Mouse (Mus musculus) stomach, embryonic 16.5 days (tissue): ENCODE results near the gene Kif5c. TPM values are rescaled to one million over a fixed set of nuclear protein-coding genes. Genes with fewer than 3 reads are reported as not detected.

Experiments used
- ATAC-seq: fragments of 200-750 bp; cut with Nextera tagmentation; 2 replicates; pipeline ENCODE4 v1.8.0; 2017; ENCODE audit warnings: moderate number of reproducible peaks, moderate TSS enrichment; ENCODE audit not compliant: insufficient read depth, low FRiP score
- H3K27ac ChIP-seq: fragments of 300-500 bp; sonication (generic); 2 replicates; pipeline ENCODE4 v1.5.1; 2014; ENCODE audit warnings: low read length
- H3K27me3 ChIP-seq: fragments of 300-500 bp; sonication (generic); 2 replicates; pipeline ENCODE4 v1.6.1; 2014; ENCODE audit warnings: low read length, control low read depth, mixed read lengths; ENCODE audit not compliant: control insufficient read depth, insufficient read depth
- H3K36me3 ChIP-seq: fragments of 300-500 bp; sonication (generic); 2 replicates; pipeline ENCODE4 v1.6.1; 2014; ENCODE audit warnings: low read length; ENCODE audit not compliant: control insufficient read depth, insufficient read depth
- H3K4me1 ChIP-seq: fragments of 300-500 bp; sonication (generic); 2 replicates; pipeline ENCODE4 v1.6.1; 2014; ENCODE audit warnings: low read length, control low read depth, mixed read lengths; ENCODE audit not compliant: control insufficient read depth, insufficient read depth
- H3K4me2 ChIP-seq: fragments of 300-500 bp; sonication (generic); 2 replicates; pipeline ENCODE4 v1.6.1; 2014; ENCODE audit warnings: low read depth, low read length, mixed read lengths
- H3K4me3 ChIP-seq: fragments of 300-500 bp; sonication (generic); replicated peaks from 2 replicates; pipeline ENCODE4 v1.5.1; 2014; ENCODE audit warnings: mild to moderate bottlenecking, low read length
- H3K9ac ChIP-seq: fragments of 300-500 bp; sonication (generic); 2 replicates; pipeline ENCODE4 v1.6.1; 2014; ENCODE audit warnings: low read length
- H3K9me3 ChIP-seq: fragments of 300-500 bp; sonication (generic); replicated peaks from 2 replicates; pipeline ENCODE4 v1.6.1; 2016; ENCODE audit warnings: low read length, control low read depth; ENCODE audit not compliant: control insufficient read depth
- WGBS: fragments of 180-500 bp; shearing (Covaris S2); extraction: QIAGEN DNeasy Blood & Tissue Kit; methylation state at CpG from one replicate; pipeline ENCODE4 v1.1.7; 2014; 5-methylcytosine and 5-hydroxymethylcytosine counted together
- polyA plus RNA-seq: library from polyadenylated mRNA; unstranded; fragments of >200 nt; fragmentation: Nextera tagmentation; extraction: Ambion mirVana; gene quantifications from 2 replicates; pipeline ENCODE4 v1.2.1, GENCODE M21; 2015

Gene Kif5c
- polyA plus RNA-seq, 1 experiment from 2014 or later, result 5.9 TPM

DNA sequence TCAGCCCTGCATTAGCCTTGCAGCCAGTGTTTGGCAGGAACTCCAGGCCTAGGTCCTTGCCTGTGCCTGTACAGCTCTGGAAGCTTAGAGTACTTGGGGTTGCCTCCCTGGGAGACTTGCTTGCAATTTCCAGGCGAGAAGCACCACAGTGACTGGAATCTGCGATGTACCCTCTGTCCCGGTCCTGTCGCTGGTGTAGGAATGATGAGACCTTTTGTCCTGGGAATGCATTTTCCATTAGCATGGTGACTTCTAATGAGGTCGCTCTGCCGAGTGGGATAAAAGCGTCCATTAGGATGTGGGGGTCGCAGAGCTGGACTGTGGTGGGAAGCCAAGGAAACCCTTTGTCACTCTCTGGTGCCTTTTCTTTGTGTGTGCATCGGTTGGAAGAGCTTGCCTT lies 14.1 kb downstream of the Kif5c start:
- no peak overlapping the region for H3K9ac ChIP-seq
- H3K9me3 ChIP-seq, result no peaks in the 10 kb centered on the region
- WGBS, result 56% methylated on average over 9 of the region's 9 CpGs
- no peak overlapping the region for H3K27ac ChIP-seq
- no peaks in the 10 kb centered on the region for H3K36me3 ChIP-seq
- no peak overlapping the region for H3K4me3 ChIP-seq
- no peak for ATAC-seq
- H3K4me1 ChIP-seq, result no peaks in the 10 kb centered on the region
- no peaks in the 10 kb centered on the region for H3K27me3 ChIP-seq
- H3K4me2 ChIP-seq, result no peak overlapping the region

GRCm38 (mm10) chr2:49642761-49643160 lies 23.7 kb downstream of the Kif5c start:
- no peaks in the 10 kb centered on the region for H3K9me3 ChIP-seq
- H3K4me2 ChIP-seq, result no peak overlapping the region
- no peaks in the 10 kb centered on the region for H3K36me3 ChIP-seq
- no peaks in the 10 kb centered on the region for H3K27me3 ChIP-seq
- H3K4me3 ChIP-seq, result no peak overlapping the region
- whole genome bisulfite sequencing, result 82% methylated on average over 3 of the region's 3 CpGs
- no peaks in the 10 kb centered on the region for H3K4me1 ChIP-seq
- H3K27ac ChIP-seq, result no peak overlapping the region
- ATAC-seq, result no peak
- H3K9ac ChIP-seq, result no peak overlapping the region

- no peaks in the 10 kb centered on the region for H3K36me3 ChIP-seq
- H3K4me1 ChIP-seq, result no peaks in the 10 kb centered on the region
- H3K4me3 ChIP-seq, result no peak overlapping the region
- no peaks in the 10 kb centered on the region for H3K9me3 ChIP-seq
- H3K4me2 ChIP-seq, result no peak overlapping the region
- ATAC-seq, result no peak
- WGBS, result 81% methylated on average over 8 of the region's 8 CpGs
- H3K27me3 ChIP-seq, result no peaks in the 10 kb centered on the region
- H3K27ac ChIP-seq, result no peak overlapping the region
- H3K9ac ChIP-seq, result no peak overlapping the region
Observed at GRCm38 (mm10) chr2:49643756-49644155, 24.7 kb downstream of the Kif5c start.

DNA sequence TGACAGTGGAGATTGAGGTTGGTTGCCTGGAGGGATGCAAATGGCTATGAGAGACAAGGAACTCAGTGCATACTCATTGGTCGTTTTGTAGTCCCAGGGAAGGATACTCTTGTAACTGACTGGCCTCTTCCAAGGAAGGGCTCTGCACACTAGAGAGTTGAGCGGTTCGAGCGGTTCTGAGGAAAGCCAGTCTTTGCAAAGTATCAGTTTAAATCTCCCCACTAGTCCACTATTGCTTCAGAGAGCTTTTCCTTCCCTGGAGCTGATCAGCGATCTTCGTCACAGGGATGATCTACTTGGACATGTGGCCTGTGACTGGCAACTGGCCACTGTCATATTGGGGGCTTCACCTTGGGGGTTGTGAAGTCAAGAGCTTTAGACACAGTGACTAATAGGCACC lies 28.5 kb downstream of the Kif5c start:
- Histone ChIP-seq H3K9me3 (no peaks in the 10 kb centered on the region), H3K4me1 (no peaks in the 10 kb centered on the region), H3K4me3 (no peak overlapping the region), H3K36me3 (no peaks in the 10 kb centered on the region), H3K27me3 (no peaks in the 10 kb centered on the region), H3K27ac (no peak overlapping the region), H3K4me2 (no peak overlapping the region), H3K9ac (no peak overlapping the region)
- no peak for ATAC-seq
- 87% methylated on average over 6 of the region's 6 CpGs for whole genome bisulfite sequencing

- no peak for ATAC-seq
- 34% methylated on average over 9 of the region's 9 CpGs for WGBS
- Histone ChIP-seq H3K4me2 (no peak overlapping the region), H3K4me1 (no peaks in the 10 kb centered on the region), H3K36me3 (no peaks in the 10 kb centered on the region), H3K27ac (no peak overlapping the region), H3K9ac (no peak overlapping the region), H3K9me3 (no peaks in the 10 kb centered on the region), H3K27me3 (no peaks in the 10 kb centered on the region), H3K4me3 (no peak overlapping the region)
Observed at GRCm38 (mm10) chr2:49648344-49648743, 29.2 kb downstream of the Kif5c start.

DNA sequence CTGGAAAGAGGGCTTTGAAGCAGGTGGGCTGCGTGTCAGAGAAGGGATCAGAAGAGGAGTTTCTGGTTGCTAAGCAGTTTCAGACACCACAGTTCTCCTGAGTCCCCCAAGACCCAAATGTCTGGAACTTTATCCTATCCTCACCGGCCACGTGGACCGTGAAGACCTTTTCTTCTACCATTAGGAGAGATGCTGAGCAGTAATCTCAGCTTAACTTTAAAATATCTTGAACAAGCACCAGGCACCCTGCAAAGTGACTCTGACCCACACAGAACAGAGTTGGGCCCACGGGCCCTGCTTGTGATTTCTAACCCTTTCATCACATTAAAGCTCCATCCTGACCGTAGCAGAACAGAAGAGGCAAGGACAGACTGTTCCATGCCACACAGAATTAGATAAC lies 29.7 kb downstream of the Kif5c start:
- 83% methylated on average over 6 of the region's 6 CpGs for WGBS
- no peak overlapping the region for H3K27ac ChIP-seq
- H3K27me3 ChIP-seq, result no peaks in the 10 kb centered on the region
- no peak for ATAC-seq
- no peaks in the 10 kb centered on the region for H3K36me3 ChIP-seq
- no peak overlapping the region for H3K4me2 ChIP-seq
- no peaks in the 10 kb centered on the region for H3K9me3 ChIP-seq
- no peaks in the 10 kb centered on the region for H3K4me1 ChIP-seq
- H3K9ac ChIP-seq, result no peak overlapping the region
- no peak overlapping the region for H3K4me3 ChIP-seq

DNA sequence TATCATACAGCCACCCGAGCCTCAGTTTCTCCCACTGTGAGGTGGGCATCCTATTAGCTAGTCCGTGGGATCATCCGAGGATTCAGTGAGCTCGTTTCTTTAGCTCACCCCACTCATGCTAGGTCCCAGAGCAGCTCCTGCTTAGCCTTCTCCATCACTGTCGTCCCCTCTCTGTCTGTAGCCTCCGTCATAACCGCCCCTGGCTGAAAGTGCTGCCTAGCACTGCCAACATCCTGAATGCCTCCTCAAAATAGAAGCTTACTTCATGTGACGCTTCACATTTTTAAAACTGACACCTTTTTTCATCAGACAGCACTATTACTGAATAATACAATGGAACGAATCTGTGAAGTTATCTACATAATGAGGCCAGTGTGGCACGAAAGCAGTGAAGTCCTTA lies 30.1 kb downstream of the Kif5c start:
- Histone ChIP-seq H3K4me1 (no peaks in the 10 kb centered on the region), H3K4me3 (no peak overlapping the region), H3K36me3 (no peaks in the 10 kb centered on the region), H3K4me2 (no peak overlapping the region), H3K9ac (no peak overlapping the region), H3K27ac (no peak overlapping the region), H3K9me3 (no peaks in the 10 kb centered on the region), H3K27me3 (no peaks in the 10 kb centered on the region)
- 77% methylated on average over 10 of the region's 10 CpGs for WGBS
- ATAC-seq, result no peak

GRCm38 (mm10) chr2:49651737-49652136 lies 32.6 kb downstream of the Kif5c start:
- no peak for ATAC-seq
- H3K27me3 ChIP-seq, result no peaks in the 10 kb centered on the region
- no peaks in the 10 kb centered on the region for H3K4me1 ChIP-seq
- no peak overlapping the region for H3K4me3 ChIP-seq
- H3K9ac ChIP-seq, result no peak overlapping the region
- no peak overlapping the region for H3K4me2 ChIP-seq
- WGBS, result 58% methylated on average over 1 of the region's 1 CpGs
- no peaks in the 10 kb centered on the region for H3K9me3 ChIP-seq
- H3K27ac ChIP-seq, result no peak overlapping the region
- H3K36me3 ChIP-seq, result no peaks in the 10 kb centered on the region

- Histone ChIP-seq H3K4me1 (no peaks in the 10 kb centered on the region), H3K4me2 (no peak overlapping the region), H3K36me3 (no peaks in the 10 kb centered on the region), H3K9me3 (no peaks in the 10 kb centered on the region), H3K27ac (no peak overlapping the region), H3K4me3 (no peak overlapping the region), H3K9ac (no peak overlapping the region), H3K27me3 (no peaks in the 10 kb centered on the region)
- no peak for ATAC-seq
- 84% methylated on average over 10 of the region's 10 CpGs for WGBS
Observed at GRCm38 (mm10) chr2:49654606-49655005, 35.5 kb downstream of the Kif5c start.
